Mouse (Mus musculus): ENCODE results near the gene Kmt2a.
"Not testable (repeated sequence)": the region's sequence is repeated elsewhere in the genome, so short reads cannot be mapped to it uniquely, and the experiment has no call there.

The Kmt2a gene

GRCm38 (mm10) chr9:44814179-44814578 is 66.9 kb downstream of the Kmt2a start:
- no peak for DNase-seq

GRCm38 (mm10) chr9:44810316-44810715 is 70.8 kb downstream of the Kmt2a start:
- peak; percentile 50 for DNase-seq

GRCm38 (mm10) chr9:44807778-44808177 is 73.3 kb downstream of the Kmt2a start:
- DNase-seq, result no peak

GRCm38 (mm10) chr9:44807141-44807540 is 74.0 kb downstream of the Kmt2a start:
- no peak for DNase-seq

- no peak for DNase-seq
Observed at GRCm38 (mm10) chr9:44805536-44805935, 75.6 kb downstream of the Kmt2a start.

GRCm38 (mm10) chr9:44804678-44805077 is 76.4 kb downstream of the Kmt2a start:
- peak; percentile 60 to 67 for DNase-seq

- DNase-seq, result peak; percentile 86 to 92
Observed at GRCm38 (mm10) chr9:44802808-44803450, 78.2 kb downstream of the Kmt2a start, which contains the start of gene Ttc36. Gene Ttc36 (minus strand): TSS chr9:44803072.

GRCm38 (mm10) chr9:44801669-44802068 is 79.4 kb downstream of the Kmt2a start:
- peak; percentile 49 to 66 for DNase-seq

- no peak for DNase-seq
Observed at GRCm38 (mm10) chr9:44799958-44800324, 81.2 kb downstream of the Kmt2a start.

GRCm38 (mm10) chr9:44799102-44799957 is 81.8 kb downstream of the Kmt2a start, which contains the start of gene Tmem25:
Gene Tmem25 (minus strand): TSS chr9:44799307.
- peak; percentile 95 to 96 for DNase-seq

- peak; percentile 19 to 42 for DNase-seq
Observed at GRCm38 (mm10) chr9:44798298-44798697, 82.8 kb downstream of the Kmt2a start.

- DNase-seq, result no peak
Observed at GRCm38 (mm10) chr9:44792842-44793241, 88.3 kb downstream of the Kmt2a start.

GRCm38 (mm10) chr9:44772750-44773651 is 108.1 kb downstream of the Kmt2a start:
- peak; percentile 97 for DNase-seq

- no peak for DNase-seq
Observed at GRCm38 (mm10) chr9:44772392-44772749, 108.7 kb downstream of the Kmt2a start.

GRCm38 (mm10) chr9:44771376-44771775 is 109.7 kb downstream of the Kmt2a start:
- no peak for DNase-seq

GRCm38 (mm10) chr9:44768029-44768394 is 113.1 kb downstream of the Kmt2a start:
- not testable (repeated sequence) for DNase-seq

- DNase-seq, result peak; percentile 81 to 88
Observed at GRCm38 (mm10) chr9:44767101-44768028, 113.7 kb downstream of the Kmt2a start, which contains the start of the genes Arcn1 and Ift46. Gene Arcn1 (minus strand): TSS chr9:44767845. Gene Ift46 (plus strand): TSS chr9:44767908.

- no peak for DNase-seq
Observed at GRCm38 (mm10) chr9:44760873-44761272, 120.2 kb downstream of the Kmt2a start.

All from kidney, postnatal 36 days (tissue).